Comparison of ENCODE assay signal across 17 mouse cellular contexts in genomic region chr6:98937513-98937912, GRCm38 (mm10).
"Had no signal": no experiment of that assay in that cellular context is flagged by ENCODE, and none has a peak within 500 bp of the region (broad histone marks: within the 10 kb centered on the region; RNA-seq: fewer than 3 reads in every experiment).

No protein-coding gene starts in this region.

- H3K9me3 ChIP-seq: lung, embryonic 15.5 days; megakaryocyte, embryonic 14.5 days; midbrain, embryonic 13.5 days; midbrain, embryonic 15.5 days; neural tube, embryonic 12.5 days; stomach, embryonic 15.5 days had no signal

- H3K4me2 ChIP-seq: lung, embryonic 15.5 days; midbrain, embryonic 13.5 days; midbrain, embryonic 15.5 days; neural tube, embryonic 12.5 days; stomach, embryonic 15.5 days had no signal

- H3K36me3 ChIP-seq: midbrain, embryonic 15.5 days had no signal

- DNase-seq: liver, postnatal 0 days; lung, adult 2 months; lung, postnatal 14 days; lung, postnatal 36 days; right cerebral cortex, postnatal 14 days; thymus, adult 2 months; thymus, postnatal 25 days; thymus, postnatal 4 days had no signal

- ATAC-seq: liver, postnatal 0 days; lung, postnatal 0 days; midbrain, embryonic 15.5 days had no signal

- H3K27ac ChIP-seq: lung, embryonic 15.5 days; macrophage; midbrain, embryonic 13.5 days; midbrain, embryonic 15.5 days; neural tube, embryonic 12.5 days; stomach, embryonic 15.5 days; stomach, postnatal 0 days had no signal

- H3K4me3 ChIP-seq: lung, embryonic 15.5 days; megakaryocyte, embryonic 14.5 days; midbrain, embryonic 13.5 days; midbrain, embryonic 15.5 days; neural tube, embryonic 12.5 days; stomach, embryonic 15.5 days had no signal

- H3K4me1 ChIP-seq: lung, embryonic 15.5 days; megakaryocyte, embryonic 14.5 days; stomach, embryonic 15.5 days had no signal

- H3K9ac ChIP-seq: liver, postnatal 0 days; lung, embryonic 15.5 days; midbrain, embryonic 13.5 days; midbrain, embryonic 15.5 days; neural tube, embryonic 12.5 days; stomach, embryonic 15.5 days had no signal

- H3K27me3 ChIP-seq: lung, embryonic 15.5 days; megakaryocyte, embryonic 14.5 days; midbrain, embryonic 13.5 days; midbrain, embryonic 15.5 days; neural tube, embryonic 12.5 days; stomach, embryonic 15.5 days had no signal
